Mouse (Mus musculus): ENCODE data around the gene Spag7.

Spag7 gene

DNA sequence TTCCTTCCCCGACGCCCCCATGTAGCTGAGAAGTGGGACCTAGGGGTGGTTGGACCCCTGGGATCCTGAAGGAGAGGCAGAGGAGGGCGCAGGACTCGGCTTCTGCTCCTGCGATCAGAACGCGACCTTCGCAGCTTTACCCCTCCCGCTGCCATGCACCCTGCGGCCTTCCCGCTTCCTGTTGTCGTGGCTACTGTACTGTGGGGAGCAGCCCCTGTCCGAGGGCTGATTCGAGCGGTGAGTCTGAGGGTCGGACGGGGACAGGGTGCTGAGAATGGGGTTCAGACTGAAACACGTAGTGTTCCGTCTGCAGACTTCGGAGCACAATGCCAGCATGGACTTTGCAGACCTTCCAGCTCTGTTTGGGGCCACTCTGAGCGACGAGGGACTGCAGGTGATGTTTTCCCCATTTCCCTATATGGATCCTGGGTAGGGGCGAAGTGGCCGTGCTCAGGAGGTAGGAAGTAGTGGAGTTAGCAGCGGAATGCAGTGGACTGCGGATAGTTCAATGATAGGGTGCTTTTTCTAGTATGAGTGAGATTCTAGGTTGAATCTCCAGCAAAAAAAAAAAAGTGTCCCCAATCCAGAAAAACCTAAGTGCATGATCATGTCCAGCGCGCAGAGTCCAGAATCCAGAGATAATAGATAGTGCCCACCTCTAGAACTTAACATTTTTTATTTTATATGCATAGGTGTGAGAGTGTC lies 21.3 kb downstream of the Spag7 start:
- in situ Hi-C loops (cut with MboI; ENCODE audit: low pct_unique_long_range_greater_than_20kb in 1 of 2, low sequenced_read_pairs in 2 of 2, unreplicated experiment in 1 of 2): no loop called here

DNA sequence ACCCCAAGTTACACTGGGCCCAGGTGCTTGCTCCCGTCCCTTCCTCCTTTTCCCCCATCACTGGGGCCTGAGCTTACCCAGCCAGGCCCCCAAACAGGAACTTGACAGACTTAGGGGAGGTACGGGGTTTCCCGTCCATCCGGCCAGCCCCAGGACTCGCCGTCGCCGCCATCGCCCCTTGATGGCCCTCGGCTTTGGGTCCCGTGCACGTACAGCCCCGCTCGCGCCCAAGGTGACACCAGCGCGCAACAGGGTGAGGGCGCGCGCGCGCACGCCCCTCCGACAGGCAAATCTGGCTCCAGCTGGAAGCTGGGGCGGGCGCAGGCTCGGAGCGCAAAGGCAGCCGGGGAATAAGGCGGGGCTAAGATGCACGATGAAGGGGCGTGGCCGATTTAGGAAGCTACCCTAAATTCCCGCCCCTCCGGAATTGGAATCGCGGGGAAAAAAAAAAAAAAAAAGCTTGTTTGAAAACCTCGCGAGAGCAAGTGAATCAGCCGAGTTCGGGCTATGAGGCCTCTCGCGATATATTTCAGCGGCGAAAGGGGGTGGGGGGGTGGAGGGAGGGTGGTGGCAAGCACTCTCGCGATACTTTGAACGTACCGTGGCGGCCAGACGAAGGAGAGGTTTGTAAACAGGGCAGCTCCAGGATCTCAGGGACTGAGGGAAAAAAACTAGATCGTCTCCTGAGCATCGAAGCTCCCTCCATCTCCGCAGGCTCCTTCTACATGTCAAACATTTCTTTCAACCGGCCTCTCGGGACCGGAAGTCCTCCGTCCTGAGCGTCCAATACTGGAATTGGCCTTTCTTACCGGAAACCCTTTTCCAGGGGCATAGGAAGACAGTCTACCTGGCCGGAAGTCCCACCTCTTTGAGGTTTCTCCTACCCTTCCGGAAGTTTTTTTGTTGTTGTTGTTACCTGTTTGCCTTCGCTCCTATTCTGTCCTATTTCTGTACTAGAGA lies 22.2 kb downstream of the Spag7 start, which contains the start of the genes Rnf167 and Slc25a11:
Gene Rnf167, plus strand, starts transcription at position 545 of the 960 bp plus-strand sequence.
Gene Slc25a11, minus strand, starts transcription at position 789 of the 960 bp plus-strand sequence.
- in situ Hi-C loops (cut with MboI; ENCODE audit: low pct_unique_long_range_greater_than_20kb in 1 of 2, low sequenced_read_pairs in 2 of 2, unreplicated experiment in 1 of 2): no loop called here

DNA sequence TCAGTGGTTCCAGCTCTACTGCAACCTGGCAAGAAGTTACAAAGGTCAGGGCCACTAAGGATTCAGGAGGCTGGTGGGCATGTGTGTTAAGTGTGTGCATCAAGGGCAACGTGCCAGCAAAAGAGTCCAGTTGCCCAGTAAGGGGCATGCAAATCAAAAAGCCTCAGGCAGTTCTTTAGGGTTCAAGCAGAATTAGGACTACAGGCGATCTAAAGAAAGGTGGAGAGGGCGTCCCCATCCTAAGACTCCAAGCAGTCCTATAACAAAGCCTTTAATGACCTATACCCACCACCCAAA lies 23.0 kb downstream of the Spag7 start:
- in situ Hi-C loops (cut with MboI; ENCODE audit: low pct_unique_long_range_greater_than_20kb in 1 of 2, low sequenced_read_pairs in 2 of 2, unreplicated experiment in 1 of 2): no loop called here

- in situ Hi-C loops (cut with MboI; ENCODE audit: low pct_unique_long_range_greater_than_20kb in 1 of 2, low sequenced_read_pairs in 2 of 2, unreplicated experiment in 1 of 2): no loop called here
Measured at GRCm38 (mm10) chr11:70645461-70646258, 23.6 kb downstream of the Spag7 start.

GRCm38 (mm10) chr11:70644564-70645103 lies 24.6 kb downstream of the Spag7 start:
- in situ Hi-C loops (cut with MboI; ENCODE audit: low pct_unique_long_range_greater_than_20kb in 1 of 2, low sequenced_read_pairs in 2 of 2, unreplicated experiment in 1 of 2): no loop called here

- in situ Hi-C loops (cut with MboI; ENCODE audit: low pct_unique_long_range_greater_than_20kb in 1 of 2, low sequenced_read_pairs in 2 of 2, unreplicated experiment in 1 of 2): no loop called here
Measured at GRCm38 (mm10) chr11:70643051-70643450, 26.2 kb downstream of the Spag7 start.

DNA sequence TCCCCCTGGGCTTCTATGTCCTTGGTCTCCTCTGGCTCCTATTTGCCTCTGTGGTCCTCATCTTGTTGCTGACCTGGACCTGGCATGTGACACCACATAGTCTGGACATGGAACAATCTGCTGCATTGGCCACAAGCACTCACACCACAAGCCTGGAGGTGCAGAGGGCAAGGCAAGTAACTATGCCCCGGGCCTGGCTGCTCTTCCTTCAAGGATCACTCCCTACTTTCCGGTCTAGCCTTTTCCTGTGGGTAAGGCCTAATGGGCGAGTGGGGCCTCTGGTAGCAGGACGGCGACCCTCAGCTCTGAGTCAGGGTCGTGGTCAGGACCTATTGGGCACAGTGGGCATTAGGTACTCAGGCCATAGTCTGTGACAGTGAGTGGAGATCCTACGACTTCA lies 28.0 kb downstream of the Spag7 start:
- in situ Hi-C loops (cut with MboI; ENCODE audit: low pct_unique_long_range_greater_than_20kb in 1 of 2, low sequenced_read_pairs in 2 of 2, unreplicated experiment in 1 of 2): no loop called here

DNA sequence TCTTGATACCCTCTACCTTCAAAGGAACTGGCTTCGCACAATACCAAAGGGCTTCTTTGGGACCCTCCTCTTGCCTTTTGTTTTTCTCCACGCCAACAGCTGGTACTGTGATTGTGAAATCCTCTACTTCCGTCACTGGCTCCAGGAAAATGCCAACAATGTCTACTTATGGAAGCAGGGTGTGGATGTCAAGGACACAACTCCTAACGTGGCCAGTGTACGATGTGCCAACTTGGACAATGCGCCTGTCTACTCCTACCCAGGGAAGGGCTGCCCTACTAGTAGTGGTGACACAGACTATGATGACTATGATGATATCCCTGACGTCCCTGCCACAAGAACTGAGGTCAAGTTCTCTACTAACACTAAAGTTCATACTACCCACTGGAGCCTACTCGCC lies 29.2 kb downstream of the Spag7 start:
- in situ Hi-C loops (cut with MboI; ENCODE audit: low pct_unique_long_range_greater_than_20kb in 1 of 2, low sequenced_read_pairs in 2 of 2, unreplicated experiment in 1 of 2): no loop called here

GRCm38 (mm10) chr11:70638714-70639278 lies 30.4 kb downstream of the Spag7 start, which contains the start of gene Gp1ba:
Gene Gp1ba (plus strand): TSS chr11:70639122.
- in situ Hi-C loops (cut with MboI; ENCODE audit: low pct_unique_long_range_greater_than_20kb in 1 of 2, low sequenced_read_pairs in 2 of 2, unreplicated experiment in 1 of 2): no loop called here

- in situ Hi-C loops (cut with MboI; ENCODE audit: low pct_unique_long_range_greater_than_20kb in 1 of 2, low sequenced_read_pairs in 2 of 2, unreplicated experiment in 1 of 2): no loop called here
Measured at GRCm38 (mm10) chr11:70638293-70638692, 30.9 kb downstream of the Spag7 start.

DNA sequence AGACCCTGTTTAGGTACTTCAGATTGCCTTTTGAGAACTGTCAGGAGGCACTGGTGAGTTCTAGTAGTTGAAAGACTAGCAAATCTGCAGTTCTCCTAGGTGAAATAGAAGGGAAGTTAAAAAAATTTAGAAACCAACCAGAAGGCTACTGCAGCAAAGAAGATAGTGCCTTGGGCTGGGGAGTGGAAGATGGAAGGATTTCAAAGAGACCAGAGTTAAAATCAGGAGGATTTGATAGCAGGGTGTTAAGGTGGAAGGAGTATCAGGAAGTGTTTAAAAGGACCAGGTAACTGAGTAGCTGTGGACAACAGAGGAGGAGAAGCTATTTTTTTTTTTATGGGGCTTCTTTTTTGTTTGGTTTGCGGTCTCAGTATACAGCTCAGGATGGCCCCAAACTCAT lies 31.5 kb downstream of the Spag7 start:
- in situ Hi-C loops (cut with MboI; ENCODE audit: low pct_unique_long_range_greater_than_20kb in 1 of 2, low sequenced_read_pairs in 2 of 2, unreplicated experiment in 1 of 2): no loop called here

DNA sequence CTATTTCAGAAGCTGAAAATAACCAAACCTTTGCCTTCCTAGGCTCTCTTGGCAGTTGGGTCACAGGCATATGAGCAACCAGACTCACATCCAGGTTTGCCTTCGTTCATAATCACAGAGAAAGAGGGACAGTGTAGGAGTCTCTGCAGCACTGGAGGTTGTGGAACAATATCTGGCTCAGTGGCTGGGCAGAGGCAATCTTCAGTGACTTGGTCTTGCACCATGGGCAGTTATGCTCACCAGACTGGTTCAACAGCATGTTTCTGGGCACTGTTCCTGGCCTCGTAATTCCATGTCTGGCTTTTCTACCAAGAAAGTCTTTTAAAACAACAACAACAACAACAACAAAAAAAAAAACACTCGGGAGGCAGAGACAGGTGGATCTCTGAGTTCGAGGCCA lies 33.6 kb downstream of the Spag7 start:
- in situ Hi-C loops (cut with MboI; ENCODE audit: low pct_unique_long_range_greater_than_20kb in 1 of 2, low sequenced_read_pairs in 2 of 2, unreplicated experiment in 1 of 2): no loop called here

DNA sequence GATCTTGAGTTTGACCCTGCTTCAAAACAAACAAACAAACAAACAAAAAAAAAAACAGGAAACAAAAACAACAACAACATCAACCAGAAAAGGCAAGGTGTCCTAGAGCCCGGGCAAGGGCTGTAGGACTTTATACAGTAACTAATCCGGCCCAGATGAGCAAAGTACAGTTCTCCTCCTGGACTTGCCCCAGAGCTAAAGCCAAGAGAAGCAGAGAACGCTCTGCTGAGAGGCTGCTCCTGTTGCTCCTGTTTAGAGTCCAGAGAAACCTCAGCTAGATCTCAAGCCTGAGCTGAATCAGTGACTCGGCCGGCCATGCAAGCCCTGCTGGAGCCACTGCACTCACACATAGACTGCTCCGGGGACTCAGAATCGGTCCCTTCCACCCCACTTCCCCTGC lies 39.1 kb downstream of the Spag7 start:
- in situ Hi-C loops (cut with MboI; ENCODE audit: low pct_unique_long_range_greater_than_20kb in 1 of 2, low sequenced_read_pairs in 2 of 2, unreplicated experiment in 1 of 2): loop anchor here in 1 of 2 experiments (5.0 kb wide), 1 partner anchor 122 kb away; no protein-coding TSS in a partner anchor

DNA sequence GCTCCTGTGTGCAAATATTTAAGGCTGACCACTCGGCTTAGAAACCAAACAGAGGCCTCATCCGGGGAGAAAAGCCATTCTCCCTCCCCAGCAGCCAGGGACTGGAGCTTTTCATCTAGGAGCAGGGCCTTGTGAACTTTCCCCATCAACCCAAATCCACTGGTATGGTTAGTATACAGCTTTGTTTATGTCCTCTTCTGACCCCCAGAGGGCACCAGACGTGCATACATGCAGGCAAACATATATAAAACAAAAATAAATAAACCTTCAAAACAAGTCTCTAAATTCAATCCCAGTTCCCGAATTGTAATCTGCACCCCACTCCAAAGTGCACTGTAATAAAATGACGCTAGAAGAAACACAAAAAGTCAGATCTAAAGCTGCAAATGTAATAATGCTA lies 39.7 kb downstream of the Spag7 start:
- in situ Hi-C loops (cut with MboI; ENCODE audit: low pct_unique_long_range_greater_than_20kb in 1 of 2, low sequenced_read_pairs in 2 of 2, unreplicated experiment in 1 of 2): no loop called here

DNA sequence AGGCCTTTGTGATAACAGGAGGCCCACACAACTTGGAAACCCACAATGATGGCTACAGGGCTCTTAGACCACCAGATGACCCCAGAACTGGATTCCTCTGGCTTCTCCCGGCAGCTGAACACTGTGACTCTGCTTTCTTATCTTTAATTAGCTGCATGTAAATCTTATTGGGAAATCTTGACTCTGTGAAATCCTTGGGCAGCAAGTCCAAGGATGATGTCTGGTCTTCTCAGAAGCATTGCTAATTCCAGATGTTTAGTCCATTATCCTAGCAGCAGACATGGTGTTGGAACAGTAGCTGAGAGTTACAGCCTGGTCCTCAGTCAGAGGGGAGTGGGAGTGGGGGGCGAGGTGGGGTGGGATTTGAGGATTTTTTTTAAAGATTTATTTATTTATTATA lies 40.8 kb downstream of the Spag7 start:
- in situ Hi-C loops (cut with MboI; ENCODE audit: low pct_unique_long_range_greater_than_20kb in 1 of 2, low sequenced_read_pairs in 2 of 2, unreplicated experiment in 1 of 2): no loop called here

DNA sequence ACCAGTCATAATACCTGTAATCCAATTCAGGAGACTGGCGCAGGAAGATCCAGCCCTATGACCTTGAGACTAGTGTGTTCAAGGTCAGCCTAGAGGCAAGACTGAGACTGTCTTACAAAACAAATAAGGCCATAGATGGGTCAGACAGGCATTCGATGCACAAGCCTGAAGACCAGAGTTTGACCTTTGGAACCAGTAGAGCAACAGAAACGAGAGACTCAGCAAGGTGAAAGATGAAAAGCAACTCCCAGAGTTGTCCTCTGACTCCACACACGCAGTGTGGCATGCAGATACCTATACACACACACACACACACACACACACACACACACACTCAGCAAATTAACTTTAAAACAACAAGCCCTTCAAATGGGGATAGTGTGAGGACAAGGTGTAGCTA lies 42.3 kb downstream of the Spag7 start:
- in situ Hi-C loops (cut with MboI; ENCODE audit: low pct_unique_long_range_greater_than_20kb in 1 of 2, low sequenced_read_pairs in 2 of 2, unreplicated experiment in 1 of 2): no loop called here

- in situ Hi-C loops (cut with MboI; ENCODE audit: low pct_unique_long_range_greater_than_20kb in 1 of 2, low sequenced_read_pairs in 2 of 2, unreplicated experiment in 1 of 2): no loop called here
Measured at GRCm38 (mm10) chr11:70625473-70625872, 43.7 kb downstream of the Spag7 start.

DNA sequence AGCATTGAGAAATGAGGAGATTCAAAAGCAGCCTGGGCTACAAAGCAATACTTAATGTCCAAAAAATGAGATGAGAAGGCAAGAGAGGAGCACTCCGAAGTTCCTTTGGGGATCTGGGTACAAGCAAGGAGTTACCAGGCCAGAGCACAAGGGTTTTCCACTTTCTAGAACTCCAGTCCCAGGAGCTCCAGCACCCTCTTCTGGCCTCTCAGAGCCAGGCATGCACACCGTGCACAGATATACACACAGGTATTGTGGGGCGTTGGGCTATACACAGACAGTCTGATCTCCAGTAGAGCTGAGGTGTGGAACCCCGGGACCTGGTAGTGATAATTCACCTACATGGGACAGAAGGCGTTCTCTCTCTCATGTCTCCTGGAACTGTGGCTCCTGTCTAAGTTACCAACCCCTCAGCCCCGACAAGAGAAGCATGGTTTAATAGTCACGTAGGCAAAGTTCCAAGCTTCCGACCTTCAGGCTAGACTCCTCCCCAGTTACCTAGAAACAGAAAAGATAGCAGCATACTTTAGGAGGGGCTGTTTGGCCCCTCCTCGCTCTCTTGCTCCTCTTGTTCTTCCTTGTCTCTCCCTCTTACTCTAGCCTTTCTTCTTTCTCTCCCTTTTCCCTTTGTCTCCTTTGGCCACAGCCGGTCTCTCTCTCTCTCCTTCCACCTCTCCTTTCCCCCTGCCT lies 46.0 kb downstream of the Spag7 start:
- in situ Hi-C loops (cut with MboI; ENCODE audit: low pct_unique_long_range_greater_than_20kb in 1 of 2, low sequenced_read_pairs in 2 of 2, unreplicated experiment in 1 of 2): loop anchor here in 1 of 2 experiments (25.0 kb wide), 1 partner anchor 211 kb away; the partner anchor contains the start of gene Pelp1

All from mouse embryonic stem cell (cell line).